ENCODE assay signal across 7 mouse cellular contexts in genomic region chr1:191855136-191855878, GRCm38 (mm10). TPM values are rescaled to one million over a fixed set of nuclear protein-coding genes. Genes with fewer than 3 reads are reported as not detected.
A peak's percentile ranks its signal among the peaks of the same experiment; 100 is the strongest.
DNase-seq lines count a peak whose midpoint lies in the region; ATAC-seq lines count a peak whose summit lies in the region.

No protein-coding gene starts in this region.

- ATAC-seq in monocyte, adult 5-6 weeks (replicated peaks; ENCODE audit: insufficient number of reproducible peaks, low FRiP score, low TSS enrichment, poor library complexity, severe bottlenecking): no peak
- no peak for ATAC-seq in inflammation-experienced regulatory T-cells, adult 6 months

- intact Hi-C loops in left cerebral cortex, postnatal 36 days (cut with DNase I): no loop called here
- intact Hi-C loops in heart, postnatal 10 days (cut with DNase I): no loop called here

- peak; percentile 14 to 23 for DNase-seq in left cerebral cortex, adult 8-10 months (ENCODE audit: low spot score in 2 of 2)
- no peak for DNase-seq in left cerebral cortex, postnatal 36 days (ENCODE audit: low spot score in 2 of 2)
- peak; percentile 80 for DNase-seq in adrenal gland, adult 8-10 months
- DNase-seq in heart, postnatal 10 days: peak; percentile 34 to 41
- DNase-seq in spleen, postnatal 36 days (ENCODE audit: low spot score in 2 of 2): peak; percentile 70 to 83

RNA-seq across cellular contexts. Expression of gene Nek2, which starts 34.1 kb away (rescaled TPM):
- total RNA-seq in left cerebral cortex, adult 8-10 months (2022): 1 to 10 TPM; 1.1 to 2.2 (median 1.4) TPM
- 1 to 10 TPM; 1.3 to 1.6 TPM for total RNA-seq in left cerebral cortex, postnatal 36 days (2021)
- total RNA-seq in adrenal gland, adult 8-10 months (2022): 1 to 10 TPM in 3 of 4 experiments, under 1 TPM in 1; 0.92 to 4.7 (median 1.5) TPM
- total RNA-seq in heart, postnatal 10 days (2021): 1 to 10 TPM; 7.0 to 8.5 TPM
- 0.97 to 3.6 TPM (median 1.1 TPM) in 3 replicates for total RNA-seq in monocyte, adult 5-6 weeks (2017)
- 10 to 100 TPM in 1 of 3 experiments, 1 to 10 TPM in 1, under 1 TPM in 1; 0.50 to 17.7 (median 1.4) TPM for polyA plus RNA-seq in inflammation-experienced regulatory T-cells, adult 6 months (2017; shearing (Covaris generic))

RNA-seq across cellular contexts. Expression of gene Slc30a1, which starts 51.3 kb away (rescaled TPM):
- 10 to 100 TPM; 32.2 to 42.0 (median 35.1) TPM for total RNA-seq in left cerebral cortex, adult 8-10 months (2022)
- total RNA-seq in left cerebral cortex, postnatal 36 days (2021): 10 to 100 TPM; 34.3 to 40.5 TPM
- 10 to 100 TPM; 20.4 to 26.5 (median 21.1) TPM for total RNA-seq in adrenal gland, adult 8-10 months (2022)
- 10 to 100 TPM; 26.3 to 31.3 TPM for total RNA-seq in heart, postnatal 10 days (2021)
- 14.7 to 23.0 TPM (median 22.0 TPM) in 3 replicates for total RNA-seq in monocyte, adult 5-6 weeks (2017)
- 1 to 10 TPM; 1.3 to 1.6 (median 1.5) TPM for polyA plus RNA-seq in inflammation-experienced regulatory T-cells, adult 6 months (2017; shearing (Covaris generic))

Comparison
In these comparisons a context has a peak if more than half of its experiments do, and no peak if none do; other contexts are left out.
1. DNase-seq: peak in left cerebral cortex, adult 8-10 months (2 of 2), adrenal gland, adult 8-10 months (single experiment), heart, postnatal 10 days (2 of 2) and spleen, postnatal 36 days (2 of 2); none in left cerebral cortex, postnatal 36 days (0 of 2).